Mouse (Mus musculus) left cerebral cortex, adult 9 months (tissue): ENCODE measurements at regions not wholly inside any gene's neighbourhood (a gene's known extent, or its start where the extent isn't known, plus 50 kb on each side); places are given as distances from the start of the nearest gene placed in this dataset.
A peak's percentile ranks its signal among the peaks of the same experiment; 100 is the strongest.

Experiments
- DNase-seq, 2 experiments: peaks; one replicate each; pipeline ENCODE4 v3.0.0; 2022; ENCODE audit warnings: low spot score in 2 of 2

- DNase-seq = no peak
Observed at GRCm38 (mm10) chr10:98292140-98292539, 565.6 kb upstream of the C030005K15Rik start.

GRCm38 (mm10) chr10:98305667-98306066, 579.1 kb upstream of the C030005K15Rik start:
- no peak for DNase-seq

GRCm38 (mm10) chr10:98309667-98310066, 583.1 kb upstream of the C030005K15Rik start:
- peak in 1 of 2 experiments; percentile 14 for DNase-seq

- no peak for DNase-seq
Observed at GRCm38 (mm10) chr10:98311403-98311802, 584.8 kb upstream of the C030005K15Rik start.

- DNase-seq = no peak
Observed at GRCm38 (mm10) chr10:98318416-98318815, 591.9 kb upstream of the C030005K15Rik start.

- DNase-seq = no peak
Observed at GRCm38 (mm10) chr10:98323846-98324245, 590.4 kb upstream of the Atp2b1 start.

- no peak for DNase-seq
Observed at GRCm38 (mm10) chr10:98324591-98324990, 589.6 kb upstream of the Atp2b1 start.

- DNase-seq = no peak
Observed at GRCm38 (mm10) chr10:98325720-98326119, 588.5 kb upstream of the Atp2b1 start.

GRCm38 (mm10) chr10:98332682-98333081, 581.5 kb upstream of the Atp2b1 start:
- DNase-seq = no peak

GRCm38 (mm10) chr10:98333411-98334067, 580.7 kb upstream of the Atp2b1 start:
- no peak for DNase-seq

GRCm38 (mm10) chr10:98343827-98344226, 570.4 kb upstream of the Atp2b1 start:
- DNase-seq = peak in 1 of 2 experiments; percentile 24

- DNase-seq = peak; percentile 18 to 54
Observed at GRCm38 (mm10) chr10:98349466-98349865, 564.7 kb upstream of the Atp2b1 start.

- DNase-seq = no peak
Observed at GRCm38 (mm10) chr10:98350318-98350926, 563.8 kb upstream of the Atp2b1 start.

GRCm38 (mm10) chr10:98352061-98352460, 562.1 kb upstream of the Atp2b1 start:
- DNase-seq = no peak

GRCm38 (mm10) chr10:98354486-98354885, 559.7 kb upstream of the Atp2b1 start:
- DNase-seq = no peak

GRCm38 (mm10) chr10:98364604-98365003, 549.6 kb upstream of the Atp2b1 start:
- DNase-seq = no peak

- DNase-seq = no peak
Observed at GRCm38 (mm10) chr10:98372561-98372960, 541.6 kb upstream of the Atp2b1 start.

- no peak for DNase-seq
Observed at GRCm38 (mm10) chr10:98373314-98373713, 540.9 kb upstream of the Atp2b1 start.

- DNase-seq = no peak
Observed at GRCm38 (mm10) chr10:98374684-98375083, 539.5 kb upstream of the Atp2b1 start.

- no peak for DNase-seq
Observed at GRCm38 (mm10) chr10:98388543-98388942, 525.7 kb upstream of the Atp2b1 start.

- DNase-seq = no peak
Observed at GRCm38 (mm10) chr10:98399864-98400263, 514.3 kb upstream of the Atp2b1 start.

- peak in 1 of 2 experiments; percentile 12 for DNase-seq
Observed at GRCm38 (mm10) chr10:98417807-98418743, 496.1 kb upstream of the Atp2b1 start.
